ENCODE assay signal across 22 mouse cellular contexts in the genomic region with DNA sequence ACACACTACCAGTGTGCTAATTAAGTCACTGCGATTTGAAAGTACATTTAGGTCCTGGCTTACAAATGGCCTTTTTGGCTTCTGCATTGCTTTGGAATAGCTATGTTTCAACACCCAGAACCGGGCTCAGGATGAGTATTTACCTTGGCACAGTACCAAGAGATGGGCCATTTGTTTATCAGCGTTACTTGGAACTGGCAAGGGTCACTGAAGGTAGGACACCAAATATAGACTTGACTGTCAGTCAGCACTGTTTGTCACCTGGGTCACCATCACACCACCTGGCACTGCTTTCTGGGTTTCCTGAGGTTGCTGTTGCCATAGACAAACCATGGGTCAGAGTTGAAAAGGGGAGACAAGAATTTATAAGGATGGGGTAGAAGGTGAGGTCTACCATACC. TPM values are rescaled to one million over a fixed set of nuclear protein-coding genes. Genes with fewer than 3 reads are reported as not detected.
DNase-seq lines count a peak whose midpoint lies in the region; ATAC-seq and TF ChIP-seq lines count a peak whose summit lies in the region.
"Had no signal": no experiment of that assay in that cellular context is flagged by ENCODE, and none has a peak within 500 bp of the region (broad histone marks: within the 10 kb centered on the region; RNA-seq: fewer than 3 reads in every experiment).

No protein-coding gene starts in this region.

- H3K27ac ChIP-seq in gastrocnemius, adult 2 months = peak overlapping the region; percentile 8; the same call in 1 of the 2 replicates
- peak overlapping the region; percentile 95 for H3K27ac ChIP-seq in heart, embryonic 13.5 days (replicated peaks)
- H3K27ac ChIP-seq: embryonic facial prominence, embryonic 10.5 days; forebrain, embryonic 12.5 days; hindbrain, embryonic 10.5 days; hindbrain, postnatal 0 days; kidney, postnatal 0 days had no signal

- H3K4me2 ChIP-seq in heart, embryonic 13.5 days = peak overlapping the region; percentile 75
- H3K4me2 ChIP-seq: forebrain, embryonic 12.5 days had no signal

- intact Hi-C loops in gastrocnemius, adult 2 months (cut with DNase I) = no loop called here

- no peaks in the 10 kb centered on the region for H3K9me3 ChIP-seq in heart, embryonic 13.5 days
- H3K9me3 ChIP-seq: embryonic facial prominence, embryonic 10.5 days; forebrain, embryonic 12.5 days; hindbrain, embryonic 10.5 days had no signal

- 19% methylated on average over 3 of the region's 3 CpGs for WGBS in heart, embryonic 13.5 days

- peak overlapping the region; percentile 88 for H3K9ac ChIP-seq in heart, embryonic 13.5 days
- H3K9ac ChIP-seq: forebrain, embryonic 12.5 days had no signal

- peaks cover 84% of the 10 kb centered on the region for H3K4me1 ChIP-seq in heart, embryonic 13.5 days
- H3K4me1 ChIP-seq: forebrain, embryonic 12.5 days; hindbrain, embryonic 10.5 days had no signal

- peaks cover 32% of the 10 kb centered on the region for H3K36me3 ChIP-seq in heart, embryonic 13.5 days
- H3K36me3 ChIP-seq: embryonic facial prominence, embryonic 10.5 days; forebrain, embryonic 12.5 days; hindbrain, embryonic 10.5 days had no signal

- no peak for DNase-seq in gastrocnemius, adult 2 months
- no peak for DNase-seq in gastrocnemius, adult 8-10 months (ENCODE audit: low spot score in 2 of 2)
- peak; percentile 41 for DNase-seq in heart, adult 8-10 months (ENCODE audit: low spot score)
- peak; percentile 25 for DNase-seq in skeletal muscle tissue, adult 2 months (ENCODE audit: low read depth, low spot score)
- no peak for DNase-seq in urinary bladder, postnatal 36 days (ENCODE audit: low spot score in 2 of 2)
- no peak for DNase-seq in kidney, adult 9 months
- DNase-seq: gastrocnemius, postnatal 14 days; lung, adult 2 months; right cerebral cortex, postnatal 14 days had no signal

- no peak for TF ChIP-seq CTCF in gastrocnemius, adult 2 months (IDR thresholded peaks at IDR 0.05)

- ATAC-seq in heart, embryonic 13.5 days (ENCODE audit: extremely low read depth, insufficient number of reproducible peaks, low FRiP score, low TSS enrichment) = no peak
- ATAC-seq: hindbrain, postnatal 0 days; intestine, postnatal 0 days had no signal

- no peak overlapping the region for H3K4me3 ChIP-seq in gastrocnemius, adult 2 months
- 0 out of 2 replicates have a peak overlapping the region, but pooled peaks have one; percentile 1 for H3K4me3 ChIP-seq in heart, embryonic 13.5 days
- H3K4me3 ChIP-seq: embryonic facial prominence, embryonic 10.5 days; forebrain, embryonic 12.5 days; hindbrain, embryonic 10.5 days had no signal

- no peaks in the 10 kb centered on the region for H3K27me3 ChIP-seq in heart, embryonic 13.5 days (replicated peaks)

RNA-seq across cellular contexts. Expression of a gene that starts 5.5 kb away (rescaled TPM):
- total RNA-seq in gastrocnemius, adult 2 months (2021) = 100 to 1,000 TPM in 1 of 2 experiments, 10 to 100 TPM in 1; 77.1 to 238 TPM
- total RNA-seq in gastrocnemius, adult 8-10 months (2022) = 100 to 1,000 TPM; 106 to 187 (median 120) TPM
- total RNA-seq in heart, adult 8-10 months (2022) = 1,000 to 10,000 TPM; 2,121 to 2,549 (median 2,255) TPM
- 1,256 and 1,437 TPM in 2 replicates for polyA plus RNA-seq in heart, embryonic 13.5 days (2015; fragmentation: Nextera tagmentation; extraction: Ambion mirVana)
- total RNA-seq: hindbrain, postnatal 0 days; layer of hippocampus, postnatal 14 days; left cerebral cortex, postnatal 10 days; midbrain, postnatal 0 days; neutrophil, adult 5-6 weeks had no signal
- polyA plus RNA-seq: cerebellum, adult 2 months; frontal cortex, adult 2 months; hindbrain, embryonic 10.5 days; hindbrain, postnatal 0 days; kidney, postnatal 0 days had no signal

RNA-seq across cellular contexts. Expression of a gene that starts 39.0 kb away (rescaled TPM):
- total RNA-seq in gastrocnemius, adult 2 months (2021) = not detected
- total RNA-seq in gastrocnemius, adult 8-10 months (2022) = under 1 TPM in 2 of 4 experiments, not detected in 2; 0.16 to 0.34 TPM
- 1 to 10 TPM in 3 of 4 experiments, under 1 TPM in 1; 0.87 to 2.1 (median 1.2) TPM for total RNA-seq in heart, adult 8-10 months (2022)
- polyA plus RNA-seq in heart, embryonic 13.5 days (2015; fragmentation: Nextera tagmentation; extraction: Ambion mirVana) = 18.6 and 19.9 TPM in 2 replicates

RNA-seq across cellular contexts. Expression of a gene that starts 53.5 kb away (rescaled TPM):
- total RNA-seq in gastrocnemius, adult 2 months (2021) = 1 to 10 TPM; 3.6 to 4.0 TPM
- total RNA-seq in gastrocnemius, adult 8-10 months (2022) = 1 to 10 TPM; 2.9 to 4.6 (median 3.6) TPM
- total RNA-seq in heart, adult 8-10 months (2022) = 10 to 100 TPM; 11.2 to 13.8 (median 12.7) TPM
- polyA plus RNA-seq in heart, embryonic 13.5 days (2015; fragmentation: Nextera tagmentation; extraction: Ambion mirVana) = 31.1 and 32.5 TPM in 2 replicates

Comparison
In these comparisons a context has a peak if more than half of its experiments do, and no peak if none do; other contexts are left out.
1. DNase-seq: peak in heart, adult 8-10 months (single experiment) and skeletal muscle tissue, adult 2 months (single experiment); none in gastrocnemius, adult 2 months (single experiment), gastrocnemius, adult 8-10 months (0 of 2), urinary bladder, postnatal 36 days (0 of 2) and kidney, adult 9 months (single experiment).
2. RNA of a gene that starts 5.5 kb away (total RNA-seq): 2,121 to 2,549 TPM in heart, adult 8-10 months; 77.1 to 238 TPM in gastrocnemius, adult 2 months and 106 to 187 TPM in gastrocnemius, adult 8-10 months; every median in the first group is over 4 times any median in the second.